Mouse (Mus musculus) limb, embryonic 14.5 days (tissue): ENCODE measurements around the gene Kdm4a. TPM values are rescaled to one million over a fixed set of nuclear protein-coding genes. Genes with fewer than 3 reads are reported as not detected.

ENCODE experiments used
- ATAC-seq: fragments of 200-750 bp; cut with Nextera tagmentation; 2 replicates; pipeline ENCODE4 v1.8.0; 2017; ENCODE audit warnings: low read depth, moderate number of reproducible peaks, moderate TSS enrichment; ENCODE audit not compliant: low FRiP score
- DNase-seq: peaks from one replicate; pipeline ENCODE4 v3.0.0-alpha.2; 2015; ENCODE audit warnings: low spot score
- H3K27ac ChIP-seq: fragments of 300-500 bp; sonication (generic); replicated peaks from 2 replicates; pipeline ENCODE4 v1.5.1; 2014; ENCODE audit warnings: low read depth, mild to moderate bottlenecking, low read length, moderate library complexity, mixed read lengths
- H3K27me3 ChIP-seq: fragments of 300-500 bp; sonication (generic); 2 replicates; pipeline ENCODE4 v1.6.1; 2014; ENCODE audit warnings: low read length, mixed read lengths; ENCODE audit not compliant: control insufficient read depth, insufficient read depth
- H3K36me3 ChIP-seq: fragments of 300-500 bp; sonication (generic); 2 replicates; pipeline ENCODE4 v1.6.1; 2014; ENCODE audit warnings: mild to moderate bottlenecking, low read length, moderate library complexity, mixed read lengths; ENCODE audit not compliant: control insufficient read depth, insufficient read depth
- H3K4me1 ChIP-seq: fragments of 300-500 bp; sonication (generic); 2 replicates; pipeline ENCODE4 v1.6.1; 2014; ENCODE audit warnings: antibody characterized with exemption, low read length, mixed read lengths; ENCODE audit not compliant: control insufficient read depth, insufficient read depth
- H3K4me2 ChIP-seq: fragments of 300-500 bp; sonication (generic); replicated peaks from 2 replicates; pipeline ENCODE4 v1.6.1; 2014; ENCODE audit warnings: low read depth, mild to moderate bottlenecking, low read length, moderate library complexity; ENCODE audit not compliant: severe bottlenecking
- H3K4me3 ChIP-seq: fragments of 300-500 bp; sonication (generic); replicated peaks from 2 replicates; pipeline ENCODE4 v1.5.1; 2014; ENCODE audit warnings: low read length
- H3K9ac ChIP-seq: fragments of 300-500 bp; sonication (generic); 2 replicates; pipeline ENCODE4 v1.6.1; 2014; ENCODE audit warnings: mild to moderate bottlenecking, low read depth, low read length, moderate library complexity; ENCODE audit not compliant: severe bottlenecking
- H3K9me3 ChIP-seq: fragments of 300-500 bp; sonication (generic); 2 replicates; pipeline ENCODE4 v1.6.1; 2016; ENCODE audit warnings: low read length; ENCODE audit not compliant: control insufficient read depth
- POLR2A ChIP-seq: fragments of 200-500 bp; IDR thresholded peaks from 2 replicates; pipeline ENCODE4 v1.8.0; 2012; ENCODE audit warnings: inconsistent platforms, mild to moderate bottlenecking, moderate library complexity, borderline replicate concordance; ENCODE audit not compliant: insufficient read depth, insufficient read length; ENCODE audit errors: extremely low read depth
- WGBS: fragments of 180-500 bp; shearing (Covaris S2); extraction: QIAGEN DNeasy Blood & Tissue Kit; methylation state at CpG from one replicate; pipeline ENCODE4 v1.1.7; 2014; 5-methylcytosine and 5-hydroxymethylcytosine counted together
- polyA plus RNA-seq, 2 experiments: library from polyadenylated mRNA; depleted of rRNA in 1 of 2; stranded (reverse) in 1 of 2; unstranded in 1 of 2; fragments of >200 nt; fragmentation: Nextera tagmentation in 1 of 2; extraction: Ambion mirVana in 1 of 2; gene quantifications; 2 replicates each; pipeline versions ENCODE4 v1.2.1 to v1.2.3; 2012 to 2014

Kdm4a gene
- polyA plus RNA-seq, 2 experiments: 42.1 to 89.2 TPM

- no peak overlapping the region for H3K27ac ChIP-seq
- no peak overlapping the region for H3K4me2 ChIP-seq
- peaks cover 6% of the 10 kb centered on the region for H3K4me1 ChIP-seq
- 87% methylated on average over 5 of the region's 5 CpGs for WGBS
- H3K36me3 ChIP-seq: peaks cover 5% of the 10 kb centered on the region
- H3K9me3 ChIP-seq: no peaks in the 10 kb centered on the region
- no peak overlapping the region for H3K9ac ChIP-seq
- DNase-seq: no peak
- no peak for ATAC-seq
- H3K4me3 ChIP-seq: no peak overlapping the region
- TF ChIP-seq POLR2A: no peak
- H3K27me3 ChIP-seq: no peaks in the 10 kb centered on the region
Measured at GRCm38 (mm10) chr4:118131329-118131728, 48.5 kb downstream of the Kdm4a start.

DNA sequence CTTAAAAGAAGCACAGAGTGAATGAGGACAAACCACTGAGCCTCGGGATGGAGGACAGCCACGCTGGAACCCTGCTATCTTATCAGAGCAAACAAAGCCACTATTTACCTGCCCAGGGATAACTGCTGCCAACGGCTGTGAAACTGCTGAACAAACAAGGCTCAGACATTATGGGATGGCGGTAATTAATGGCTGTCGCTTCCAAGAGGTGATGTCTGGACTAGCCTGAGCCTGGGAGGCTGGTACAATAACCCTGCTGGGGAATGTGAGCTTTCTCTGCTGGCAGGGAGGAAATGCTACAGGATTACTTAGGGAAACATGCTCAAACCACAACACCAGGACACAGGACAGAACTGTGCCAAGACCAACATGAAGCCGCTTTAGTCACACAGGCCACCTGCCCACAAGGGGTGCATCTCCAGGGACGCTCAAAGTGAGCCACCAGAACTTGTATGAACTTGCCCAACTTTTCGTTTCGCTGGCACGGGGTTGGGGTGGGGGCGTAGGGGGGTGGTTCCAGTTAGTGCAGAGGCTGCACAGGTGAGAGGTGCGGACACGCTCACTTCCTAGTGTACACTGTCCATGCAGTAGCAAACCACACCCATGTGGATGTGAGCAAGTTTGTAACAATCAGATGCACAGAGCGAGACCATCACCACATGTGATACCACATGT is 56.7 kb downstream of the Kdm4a start:
- H3K9me3 ChIP-seq: no peaks in the 10 kb centered on the region
- TF ChIP-seq POLR2A: no peak
- WGBS: 81% methylated on average over 14 of the region's 14 CpGs
- H3K36me3 ChIP-seq: no peaks in the 10 kb centered on the region; the same call in 1 of the 2 replicates
- no peak overlapping the region for H3K4me2 ChIP-seq
- H3K27ac ChIP-seq: no peak overlapping the region
- ATAC-seq: no peak
- H3K9ac ChIP-seq: no peak overlapping the region
- H3K27me3 ChIP-seq: no peaks in the 10 kb centered on the region
- H3K4me3 ChIP-seq: no peak overlapping the region
- no peak for DNase-seq
- no peaks in the 10 kb centered on the region for H3K4me1 ChIP-seq

GRCm38 (mm10) chr4:118122078-118122477 is 57.8 kb downstream of the Kdm4a start:
- 78% methylated on average over 10 of the region's 10 CpGs for WGBS
- no peaks in the 10 kb centered on the region for H3K9me3 ChIP-seq
- H3K27ac ChIP-seq: no peak overlapping the region
- H3K4me3 ChIP-seq: no peak overlapping the region
- ATAC-seq (no peak), DNase-seq (no peak)
- H3K9ac ChIP-seq: no peak overlapping the region
- no peaks in the 10 kb centered on the region; the same call in 1 of the 2 replicates for H3K36me3 ChIP-seq
- no peaks in the 10 kb centered on the region for H3K4me1 ChIP-seq
- no peak for TF ChIP-seq POLR2A
- no peak overlapping the region for H3K4me2 ChIP-seq
- no peaks in the 10 kb centered on the region for H3K27me3 ChIP-seq

DNA sequence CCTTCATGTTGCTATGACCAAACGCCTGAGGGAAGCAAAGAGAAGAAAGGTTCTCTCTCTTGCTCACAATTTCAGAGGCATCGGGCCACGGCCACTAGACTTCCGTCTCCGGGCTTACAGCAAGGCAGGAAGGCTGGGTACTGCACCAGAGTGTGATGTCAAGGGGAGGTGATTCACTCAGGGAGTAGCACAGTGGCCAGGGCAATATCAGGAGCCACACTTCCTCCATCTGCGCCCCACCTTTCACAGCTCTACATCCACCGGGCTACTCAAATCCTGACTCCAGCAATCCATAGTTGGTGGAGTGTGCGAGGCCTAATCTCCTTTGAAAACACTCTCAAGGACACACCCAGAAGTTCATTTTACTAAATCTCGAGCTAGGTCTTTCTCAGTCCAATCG is 62.3 kb downstream of the Kdm4a start:
- H3K9ac ChIP-seq: no peak overlapping the region
- no peak overlapping the region for H3K4me2 ChIP-seq
- H3K27ac ChIP-seq: no peak overlapping the region
- no peak overlapping the region for H3K4me3 ChIP-seq
- H3K36me3 ChIP-seq: no peaks in the 10 kb centered on the region
- TF ChIP-seq POLR2A: no peak
- DNase-seq (no peak), ATAC-seq (no peak)
- WGBS: 88% methylated on average over 10 of the region's 10 CpGs
- no peaks in the 10 kb centered on the region for H3K4me1 ChIP-seq
- no peaks in the 10 kb centered on the region for H3K9me3 ChIP-seq
- H3K27me3 ChIP-seq: no peaks in the 10 kb centered on the region

GRCm38 (mm10) chr4:118116098-118116497 is 63.7 kb downstream of the Kdm4a start:
- Histone ChIP-seq H3K9me3 (peaks cover 4% of the 10 kb centered on the region; the same call in 1 of the 2 replicates), H3K4me2 (no peak overlapping the region), H3K4me1 (no peaks in the 10 kb centered on the region), H3K9ac (no peak overlapping the region), H3K4me3 (no peak overlapping the region), H3K27me3 (no peaks in the 10 kb centered on the region), H3K36me3 (no peaks in the 10 kb centered on the region), H3K27ac (no peak overlapping the region)
- DNase-seq (no peak), ATAC-seq (no peak)
- 88% methylated on average over 11 of the region's 11 CpGs for WGBS
- TF ChIP-seq POLR2A: no peak

DNA sequence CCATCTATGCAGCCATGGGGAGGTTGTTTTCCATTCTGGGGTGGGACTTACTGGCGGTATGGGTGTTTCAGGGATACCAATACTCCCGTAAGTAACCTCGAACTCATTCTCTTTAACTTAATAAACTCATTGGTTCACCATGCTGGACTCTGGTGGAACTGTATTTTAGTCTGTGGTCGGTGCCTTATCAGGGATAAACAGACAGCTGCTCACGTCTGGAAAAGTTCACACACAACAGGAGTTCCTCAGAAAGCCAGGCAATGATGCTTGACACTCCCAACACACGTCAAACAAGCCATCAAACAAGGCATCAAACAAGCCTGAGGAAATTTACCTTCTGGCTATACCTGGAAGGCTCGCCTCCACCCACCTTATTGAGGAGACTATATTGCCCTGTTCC is 64.7 kb downstream of the Kdm4a start:
- DNase-seq (no peak), ATAC-seq (no peak)
- peaks cover 7% of the 10 kb centered on the region; the same call in 1 of the 2 replicates for H3K9me3 ChIP-seq
- WGBS: 86% methylated on average over 7 of the region's 7 CpGs
- H3K36me3 ChIP-seq: no peaks in the 10 kb centered on the region
- H3K9ac ChIP-seq: no peak overlapping the region
- no peak for TF ChIP-seq POLR2A
- no peak overlapping the region for H3K4me2 ChIP-seq
- no peak overlapping the region for H3K27ac ChIP-seq
- H3K4me1 ChIP-seq: no peaks in the 10 kb centered on the region
- H3K27me3 ChIP-seq: no peaks in the 10 kb centered on the region
- no peak overlapping the region for H3K4me3 ChIP-seq
